Mouse (Mus musculus) gastrocnemius, postnatal 14 days (tissue): ENCODE data around the gene Timp2. TPM values are rescaled to one million over a fixed set of nuclear protein-coding genes. Genes with fewer than 3 reads are reported as not detected.

Source experiments
- DNase-seq: peaks from one replicate; pipeline ENCODE4 v3.0.0; 2021; ENCODE audit warnings: mixed read lengths
- intact Hi-C: fragments of 180-260 bp; cut with DNase I; formaldehyde crosslinking; loops from one replicate; pipeline ENCODE4 v1.15.1; 2025; ENCODE audit warnings: low total_unique reads
- total RNA-seq, 2 experiments: library from RNA; stranded (reverse); gene quantifications; 2 replicates each; pipeline ENCODE4 v1.2.3; 2021

Gene Timp2
- total RNA-seq, 2 experiments from 2014 or later: 119 to 133 TPM

DNA sequence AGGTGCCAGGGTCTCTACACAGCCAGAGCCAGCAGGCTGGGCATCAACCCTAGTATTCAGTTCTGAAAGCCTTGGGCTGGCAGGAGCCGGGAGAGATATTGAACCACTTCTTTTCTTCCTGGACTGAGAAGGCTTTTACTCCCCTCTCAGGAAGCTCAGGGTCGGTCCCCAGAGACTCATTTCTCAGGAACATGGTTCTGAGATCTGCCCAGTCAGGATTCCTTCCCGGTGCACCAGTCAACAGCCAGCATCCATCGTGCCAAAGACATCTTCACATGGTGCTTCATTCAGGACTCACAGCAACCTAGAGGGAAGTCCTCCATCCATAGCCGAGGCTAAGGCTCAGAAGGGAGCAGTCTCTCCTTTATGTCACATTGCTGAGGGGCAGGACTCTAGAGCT is 19.0 kb upstream of the Timp2 start:
- intact Hi-C loops: no loop called here

DNA sequence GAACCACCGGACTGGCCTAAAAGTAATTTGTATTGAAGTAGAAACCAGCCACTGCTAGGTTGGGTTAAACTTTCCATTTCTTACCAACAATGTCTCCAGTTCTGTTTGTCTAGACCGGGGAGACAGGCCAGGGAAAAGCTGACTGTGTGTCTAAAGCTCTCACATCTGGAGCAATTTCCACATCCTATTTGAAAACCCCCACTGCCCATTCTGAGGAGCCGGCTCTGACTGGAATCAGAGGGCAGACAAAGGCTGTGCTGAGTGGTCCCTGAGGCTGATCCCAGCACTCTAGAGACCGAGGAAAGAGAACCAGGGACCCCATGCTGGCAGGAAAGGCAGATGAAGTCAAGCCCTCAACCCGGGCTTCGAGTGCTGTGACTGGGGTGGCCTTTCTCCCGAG is 17.1 kb upstream of the Timp2 start:
- no peak for DNase-seq
- intact Hi-C loops: no loop called here

More for the DNA sequence above, 19.0 kb upstream of the Timp2 start:
- no peak for DNase-seq

DNA sequence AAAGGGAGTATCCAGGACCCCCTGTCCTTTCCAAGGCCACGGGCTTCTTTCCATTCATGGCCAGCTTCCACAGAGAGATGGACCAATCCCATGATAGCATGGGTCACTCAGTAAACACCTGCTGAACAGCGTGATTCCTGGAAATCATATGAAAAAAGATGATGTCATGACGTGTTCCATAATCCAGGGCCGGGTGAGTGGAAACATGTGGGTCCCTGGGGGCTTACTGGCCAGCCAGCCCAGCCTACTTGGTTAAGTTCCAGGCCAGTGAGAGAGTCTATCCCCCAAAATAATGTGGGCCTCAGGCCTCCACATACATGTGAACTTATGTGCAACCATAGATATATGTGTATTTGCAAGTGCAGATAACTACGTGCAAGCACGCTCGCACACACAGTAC is 16.3 kb upstream of the Timp2 start:
- DNase-seq: no peak
- intact Hi-C loops: no loop called here

DNA sequence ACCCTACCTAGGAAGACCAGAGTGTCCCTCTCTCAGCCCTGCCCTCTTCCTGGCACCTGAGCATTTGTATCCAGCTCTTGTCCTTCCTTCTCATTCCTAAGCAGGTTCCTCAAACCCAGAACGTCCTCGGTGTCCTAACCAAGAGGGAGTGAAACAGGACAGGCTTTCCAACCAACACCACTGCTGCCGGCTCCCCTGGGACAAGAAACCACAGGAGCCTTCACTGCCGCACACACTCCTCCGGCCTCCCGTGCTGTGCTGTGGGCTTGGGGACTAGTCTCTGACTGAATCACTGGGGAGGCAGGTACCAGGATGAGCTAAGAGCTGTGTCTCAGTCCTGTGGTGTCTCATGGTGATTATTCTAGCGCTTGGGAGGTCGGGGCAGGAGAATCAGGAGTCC is 14.1 kb upstream of the Timp2 start:
- intact Hi-C loops: no loop called here
- DNase-seq: no peak

DNA sequence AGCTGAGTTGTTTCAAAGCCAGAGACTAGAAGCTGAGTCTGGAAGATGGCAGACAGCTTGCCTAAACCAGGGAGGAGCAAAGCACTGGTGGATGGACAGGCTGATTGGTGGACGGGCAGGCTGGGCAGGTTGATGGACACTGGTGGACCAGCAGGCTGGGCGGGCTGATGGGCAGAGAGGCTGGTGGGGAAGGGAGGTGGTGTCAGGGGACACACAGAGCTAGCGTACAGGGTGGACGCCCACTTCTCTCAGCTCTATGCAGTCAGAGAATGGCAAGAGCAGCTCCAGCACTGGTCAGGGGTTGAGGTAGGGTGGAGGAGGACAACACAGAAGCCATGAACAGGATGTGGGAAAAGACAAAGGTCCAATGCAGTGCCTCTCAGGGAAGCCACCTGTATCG is 13.7 kb upstream of the Timp2 start:
- intact Hi-C loops: no loop called here
- DNase-seq: no peak

DNA sequence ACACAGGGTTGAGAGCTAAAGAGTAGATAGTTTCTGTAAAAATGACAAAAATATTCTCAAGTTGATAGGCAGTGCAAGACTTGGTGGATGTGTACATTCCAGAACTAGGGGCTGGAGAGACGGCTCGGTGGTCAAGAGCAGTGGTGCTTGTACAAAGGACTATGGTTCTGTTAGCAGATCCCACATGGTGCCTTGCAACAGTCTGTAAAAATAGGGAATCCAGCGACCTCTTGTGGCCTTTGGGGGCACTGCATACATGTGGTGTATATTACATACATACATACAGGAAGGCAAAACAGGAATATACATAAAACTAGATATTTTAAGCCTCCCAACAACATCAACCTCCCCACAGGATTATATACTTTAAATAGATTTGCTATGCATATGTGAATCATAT is 12.8 kb upstream of the Timp2 start:
- no peak for DNase-seq
- intact Hi-C loops: no loop called here

DNA sequence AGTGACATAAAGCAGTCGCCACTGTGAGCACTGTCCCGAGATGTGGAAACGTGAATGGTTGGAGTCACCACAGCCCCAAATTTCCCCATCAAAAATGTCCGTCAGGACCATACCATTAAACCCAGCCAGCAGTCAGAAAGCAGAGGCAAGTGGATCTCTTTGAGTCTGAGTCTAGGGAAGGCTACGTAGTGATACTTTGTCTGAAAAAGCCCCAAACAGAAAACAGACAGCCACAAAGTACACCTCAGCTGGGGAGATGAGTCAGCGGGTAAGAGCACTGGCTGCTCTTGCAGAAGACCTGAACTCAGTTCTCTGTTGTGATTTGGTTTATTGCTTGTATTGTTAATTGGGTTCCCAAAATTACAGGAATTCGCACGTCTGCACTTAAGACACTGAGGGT is 11.0 kb upstream of the Timp2 start:
- no peak for DNase-seq
- intact Hi-C loops: no loop called here

DNA sequence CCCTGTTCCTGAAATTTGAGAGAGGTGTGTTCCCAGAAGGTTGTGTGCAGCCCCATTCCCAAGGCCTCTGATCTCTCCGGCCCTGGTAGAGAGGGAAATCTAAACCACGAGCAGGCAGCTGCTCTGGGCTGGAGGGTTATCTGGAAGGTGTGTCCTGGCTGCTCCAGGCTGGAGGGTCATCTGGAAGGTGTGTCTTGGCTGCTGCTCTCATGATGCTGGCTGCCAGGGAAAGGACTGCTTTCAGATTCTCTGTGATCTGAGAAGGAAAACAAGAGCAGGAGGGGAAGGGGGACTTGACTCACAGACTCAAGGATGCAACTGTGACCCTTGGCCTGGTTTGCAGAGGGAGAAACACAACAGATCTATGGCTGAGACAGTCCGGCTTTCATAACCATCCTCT is 10.6 kb upstream of the Timp2 start:
- intact Hi-C loops: no loop called here
- no peak for DNase-seq

DNA sequence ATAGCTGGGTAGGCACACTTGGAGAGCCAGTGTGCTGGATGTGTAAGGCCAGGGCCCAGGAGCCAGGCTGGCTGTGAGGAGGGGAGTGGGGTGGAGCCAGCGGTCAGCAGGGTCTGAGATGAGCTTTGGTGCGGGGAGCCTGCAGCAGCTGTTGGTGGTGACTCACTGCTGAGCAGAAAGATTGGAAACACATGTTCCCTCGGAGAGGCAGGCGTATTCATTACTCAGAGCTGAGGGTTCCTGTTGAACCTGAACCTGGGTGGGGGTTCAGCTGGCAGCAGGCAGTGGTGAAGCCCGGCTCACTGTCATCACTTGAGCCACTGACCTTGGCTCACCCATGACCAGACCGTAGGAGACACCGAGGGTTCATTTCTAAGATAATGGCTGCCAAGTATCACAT is 9.6 kb upstream of the Timp2 start:
- intact Hi-C loops: no loop called here
- peak; percentile 85 for DNase-seq

DNA sequence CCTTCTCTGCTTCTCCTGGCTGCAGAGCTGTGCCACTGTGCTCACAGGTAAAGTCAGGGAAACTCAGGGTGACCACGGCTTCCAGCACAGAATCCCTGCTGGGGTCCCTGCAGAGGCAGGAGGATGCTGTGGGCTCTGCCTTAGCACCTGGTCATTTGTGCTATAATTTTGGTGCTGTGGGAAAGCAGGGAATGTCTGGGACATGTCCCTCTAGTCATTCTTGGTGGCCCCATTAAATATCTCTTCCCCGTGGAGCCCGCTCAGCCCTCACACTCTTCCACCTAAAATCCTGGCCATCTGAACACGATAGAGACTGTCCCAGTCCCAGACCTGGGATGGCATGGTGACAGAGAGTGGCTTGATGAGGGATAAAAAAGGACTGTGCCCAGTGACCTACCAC is 8.5 kb upstream of the Timp2 start:
- intact Hi-C loops: no loop called here
- no peak for DNase-seq

DNA sequence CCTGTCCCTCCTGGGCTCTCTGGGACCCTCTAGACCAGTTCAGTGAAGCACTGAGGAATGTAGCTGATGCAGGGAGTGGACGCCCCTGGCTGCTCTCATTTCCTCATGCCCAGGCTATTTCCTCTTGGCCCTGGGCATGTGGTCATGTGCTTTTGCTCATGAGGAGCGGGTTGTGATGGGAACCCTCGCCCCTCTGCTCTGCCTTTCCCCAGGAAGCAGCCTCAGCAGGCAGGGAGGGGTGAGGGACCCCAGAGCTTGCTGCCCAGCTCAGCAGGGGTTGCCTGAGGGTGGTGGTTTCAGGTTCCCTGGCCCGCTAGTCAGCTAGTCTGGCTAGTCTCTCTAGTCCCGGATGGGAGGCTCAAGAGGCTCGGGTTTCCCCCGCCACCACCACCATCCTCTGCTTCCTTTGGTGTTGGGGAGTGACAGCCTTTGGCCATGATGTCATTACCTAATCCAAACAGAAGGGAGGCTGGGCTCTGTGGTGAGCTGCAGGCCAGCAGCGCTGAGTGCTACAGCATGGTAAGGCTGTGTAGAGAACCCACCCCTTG is 7.5 kb upstream of the Timp2 start:
- DNase-seq: peak; percentile 77
- intact Hi-C loops: no loop called here

DNA sequence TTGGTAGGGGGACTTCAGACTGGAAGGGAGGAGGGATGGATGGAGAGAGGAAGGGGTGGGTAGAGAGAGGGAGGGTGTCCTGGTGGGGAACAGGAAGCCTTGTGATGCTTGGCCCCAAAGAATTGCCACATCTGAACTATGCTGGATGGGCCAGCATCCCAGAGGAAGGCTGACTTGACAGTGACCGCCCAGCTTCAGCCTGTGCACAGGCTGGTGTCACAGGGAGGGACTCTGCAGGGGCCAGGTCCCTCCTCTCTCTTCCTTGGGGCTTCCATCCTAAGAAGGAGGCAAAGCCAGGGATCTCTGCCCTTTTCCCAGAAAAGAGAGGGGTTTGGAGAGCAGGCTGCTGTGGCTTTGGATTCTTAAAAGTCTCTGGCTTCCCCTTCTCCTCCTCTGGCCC is 7.0 kb upstream of the Timp2 start:
- intact Hi-C loops: no loop called here
- DNase-seq: peak; percentile 48

DNA sequence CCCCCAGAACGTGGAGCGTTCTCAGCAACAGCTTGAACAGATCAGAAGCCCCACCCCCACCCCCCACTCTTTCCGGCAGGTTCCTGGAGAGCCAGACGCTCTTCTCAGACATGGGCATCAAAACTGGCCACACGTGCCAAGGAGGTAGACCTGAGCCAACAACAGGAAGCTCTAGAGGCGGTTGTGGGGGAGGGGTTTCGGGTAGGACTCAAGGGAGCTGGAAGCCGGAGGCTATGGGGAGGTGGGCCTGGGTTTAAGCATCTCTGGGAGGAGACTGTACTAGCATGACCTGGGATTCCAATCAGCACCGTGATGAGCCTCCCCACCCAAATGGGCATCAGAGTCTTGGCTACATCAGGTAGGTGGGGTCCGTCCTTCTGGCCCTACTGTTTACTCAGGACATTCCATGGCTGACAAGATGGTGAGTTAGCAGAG is 5.4 kb upstream of the Timp2 start:
- peak; percentile 26 for DNase-seq
- intact Hi-C loops: no loop called here

DNA sequence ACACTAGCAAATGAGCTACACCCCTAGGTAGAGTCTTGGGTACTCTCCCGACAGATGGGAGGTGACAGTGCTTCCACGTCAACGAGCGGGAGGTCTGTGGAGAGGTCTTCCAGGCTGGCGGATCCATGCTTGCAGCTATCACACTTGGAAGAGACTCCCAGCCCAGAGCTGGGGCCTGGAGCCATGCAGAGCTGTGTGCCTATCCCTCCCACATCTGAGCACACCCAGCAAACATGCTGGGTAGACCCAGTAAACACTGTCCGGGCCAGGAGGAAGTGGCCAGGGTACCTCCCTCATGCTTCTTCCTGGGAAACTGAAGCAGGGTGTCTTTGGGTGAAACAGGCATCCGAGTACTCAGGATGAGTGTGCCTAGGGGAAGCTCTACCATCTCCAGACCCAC is 5.0 kb upstream of the Timp2 start:
- intact Hi-C loops: no loop called here

DNA sequence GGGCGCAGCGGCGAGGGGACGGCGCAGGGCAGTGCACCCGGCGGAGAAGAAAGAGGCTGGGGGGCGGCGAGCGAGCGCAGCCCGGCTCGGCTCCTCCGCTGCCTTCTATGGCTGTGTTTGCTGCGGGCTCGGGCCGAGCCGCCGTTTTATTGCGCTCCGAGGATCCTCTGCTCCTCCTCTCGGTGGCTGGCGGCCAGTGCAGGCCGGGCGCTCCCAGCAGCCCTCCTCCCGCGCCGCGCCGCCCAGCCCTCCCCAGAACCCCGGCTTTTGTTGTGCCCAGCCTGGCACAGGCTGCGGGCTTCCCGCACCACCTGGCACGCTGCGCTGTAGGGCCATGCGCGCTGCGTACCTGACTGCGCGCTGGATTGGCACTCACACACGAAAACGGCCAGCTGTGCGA is 335 bp downstream of the Timp2 start:
- intact Hi-C loops: no loop called here
- peak; percentile 94 for DNase-seq

More for the DNA sequence above, 5.0 kb upstream of the Timp2 start:
- peak; percentile 12 for DNase-seq

DNA sequence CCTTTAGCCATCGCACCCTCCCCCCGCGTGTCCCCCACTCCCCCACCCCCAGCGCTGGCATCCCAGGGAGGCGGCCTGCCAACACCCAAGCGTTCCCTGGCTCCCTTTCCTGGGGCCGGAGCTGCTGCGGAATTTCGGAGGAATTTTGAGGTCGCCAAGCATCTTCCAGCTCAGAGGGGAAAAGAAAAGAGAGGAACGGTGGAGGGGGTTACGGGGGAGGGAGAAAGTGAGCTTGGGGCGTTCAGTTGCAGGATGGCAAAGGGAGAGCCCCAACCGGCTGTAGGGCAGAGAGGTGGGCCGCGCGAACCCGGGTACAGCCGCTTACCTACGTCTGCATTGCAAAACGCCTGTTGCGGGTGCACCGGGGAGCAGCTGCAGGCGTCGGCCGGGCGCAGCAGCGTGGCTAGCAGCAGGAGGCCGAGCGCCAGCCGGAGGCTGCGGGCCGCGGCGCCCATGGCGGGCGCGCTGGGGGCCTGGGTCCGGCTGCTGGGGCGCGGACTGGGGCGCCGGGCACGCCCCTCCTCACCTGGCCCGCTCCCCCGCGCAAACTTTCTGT is 826 bp downstream of the Timp2 start:
- peak; percentile 57 for DNase-seq
- intact Hi-C loops: no loop called here

DNA sequence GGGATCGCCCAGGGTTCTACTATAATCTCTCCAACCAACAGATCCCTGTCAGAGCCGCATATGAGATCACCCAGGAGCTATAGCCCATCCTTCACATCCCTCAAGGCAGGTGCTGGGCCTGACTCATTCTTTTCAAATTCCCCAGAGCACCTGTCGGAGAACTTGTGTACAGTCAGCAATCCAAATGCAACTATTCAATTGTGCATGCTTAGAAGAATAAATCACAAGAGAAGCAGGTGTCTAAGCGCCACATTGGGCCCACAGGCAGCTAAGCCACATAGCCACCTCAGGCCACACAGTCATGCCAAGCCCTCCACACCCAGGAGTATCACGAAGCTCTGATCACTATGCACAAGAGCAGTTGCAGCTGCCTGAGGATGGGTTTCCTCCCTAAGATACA is 6.0 kb downstream of the Timp2 start:
- intact Hi-C loops: no loop called here
- no peak for DNase-seq

DNA sequence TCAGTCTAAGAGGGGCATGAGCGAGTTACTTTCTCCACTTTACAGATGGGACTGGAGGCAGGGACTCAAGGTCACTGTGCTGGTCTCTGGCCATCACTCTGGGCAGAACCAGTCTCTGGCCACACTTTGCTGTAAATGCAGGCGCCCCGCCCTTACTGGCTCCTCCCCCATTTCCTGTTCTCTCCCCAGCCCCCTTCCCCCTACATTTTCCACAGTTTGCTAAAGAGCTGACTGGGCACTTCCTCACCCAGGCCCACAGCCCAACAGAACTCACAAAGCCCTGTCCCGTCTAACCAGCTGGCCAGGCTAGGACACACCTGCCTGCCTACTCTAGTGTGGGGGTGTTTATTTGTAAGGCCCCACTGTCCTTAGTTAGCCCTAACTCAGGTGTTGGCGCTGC is 6.7 kb downstream of the Timp2 start:
- intact Hi-C loops: no loop called here
- peak; percentile 70 for DNase-seq

DNA sequence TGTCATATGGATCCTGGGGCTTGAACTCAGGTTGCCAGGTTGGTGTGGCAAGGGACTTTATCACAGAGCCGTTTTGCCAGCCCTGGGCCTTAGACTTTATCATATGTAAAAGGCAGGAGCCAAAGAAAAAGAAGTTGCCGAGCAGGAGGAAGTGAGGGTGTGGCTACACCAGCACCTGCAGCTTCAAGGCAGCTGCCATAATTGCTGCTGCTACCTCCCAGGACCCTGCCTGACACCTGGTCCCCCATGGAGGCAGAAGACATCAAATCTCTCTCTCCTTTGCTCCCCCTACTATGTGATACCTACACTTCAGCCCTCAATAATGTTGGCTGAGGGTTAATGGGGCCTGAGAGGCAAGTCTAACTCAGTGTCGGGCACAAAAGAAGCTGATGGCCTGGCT is 7.1 kb downstream of the Timp2 start:
- intact Hi-C loops: no loop called here

DNA sequence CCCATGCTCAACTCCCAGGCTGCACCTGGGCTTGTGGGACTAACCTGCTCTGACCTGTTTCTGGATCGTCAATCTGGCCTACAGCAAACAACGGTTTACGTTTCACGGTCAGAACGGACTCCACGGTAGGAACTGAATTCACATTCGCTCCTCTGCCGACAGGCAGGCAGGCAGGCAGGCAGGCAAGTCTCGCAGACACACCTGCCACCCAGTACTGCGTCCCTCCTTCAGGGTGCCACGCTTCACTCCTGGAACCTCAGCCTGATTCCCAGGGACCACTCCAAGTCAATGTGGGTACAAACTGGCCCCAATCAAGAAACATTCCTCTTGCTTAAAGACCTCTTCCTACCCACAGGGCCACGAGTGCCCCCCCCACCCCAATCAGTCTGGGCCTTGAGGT is 7.6 kb downstream of the Timp2 start:
- DNase-seq: no peak
- intact Hi-C loops: no loop called here

More for the DNA sequence above, 7.1 kb downstream of the Timp2 start:
- no peak for DNase-seq

DNA sequence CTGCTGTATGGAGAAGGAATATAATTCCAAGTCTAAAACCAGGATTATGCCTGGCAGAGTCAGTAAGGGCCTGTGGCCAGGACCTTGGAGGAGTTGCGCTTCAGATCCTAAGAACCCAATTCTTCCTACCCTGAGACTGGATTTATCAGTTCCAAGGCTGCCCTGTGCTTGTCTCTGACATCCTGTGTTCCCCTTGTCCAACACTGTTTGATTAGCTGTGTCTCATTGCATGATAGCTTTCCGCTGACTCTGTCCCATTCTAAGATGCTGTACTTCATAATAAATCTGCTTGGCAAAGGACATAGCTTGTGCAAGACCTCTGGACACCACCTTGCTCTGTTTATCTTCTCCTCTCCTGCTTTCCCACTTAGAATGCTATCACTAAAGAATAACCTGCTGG is 8.1 kb downstream of the Timp2 start:
- no peak for DNase-seq
- intact Hi-C loops: no loop called here
